Mouse (Mus musculus) left cerebral cortex, adult 2 months (tissue): ENCODE measurements around the gene Stip1. TPM values are rescaled to one million over a fixed set of nuclear protein-coding genes. Genes with fewer than 3 reads are reported as not detected.
A peak's percentile ranks its signal among the peaks of the same experiment; 100 is the strongest.
"Not testable (repeated sequence)": the region's sequence is repeated elsewhere in the genome, so short reads cannot be mapped to it uniquely, and the experiment has no call there.

ENCODE experiments used
- DNase-seq, 2 experiments: peaks; one replicate each; pipeline ENCODE4 v3.0.0; 2021 to 2022; ENCODE audit warnings: low spot score in 2 of 2, mixed read lengths in 1 of 2; ENCODE audit errors: extremely low spot score in 1 of 2
- H3K27ac ChIP-seq: fragments of 200-600 bp; 2 replicates; pipeline ENCODE4 v1.8.1; 2022
- H3K4me3 ChIP-seq: fragments of 200-600 bp; 2 replicates; pipeline ENCODE4 v1.8.1; 2022
- CTCF ChIP-seq: fragments of 200-600 bp; IDR thresholded peaks from 2 replicates; pipeline ENCODE4 v1.8.1; 2022; ENCODE audit warnings: antibody characterized with exemption, mild to moderate bottlenecking, moderate library complexity
- intact Hi-C: fragments of 180-260 bp; cut with DNase I; formaldehyde crosslinking; loops from one replicate; pipeline ENCODE4 v1.15.1; 2025
- total RNA-seq, 2 experiments: library from RNA; stranded (reverse); gene quantifications; 2 replicates each; pipeline ENCODE4 v1.2.3; 2021

Gene Stip1
- total RNA-seq, 2 experiments from 2014 or later: 198 to 205 TPM

DNA sequence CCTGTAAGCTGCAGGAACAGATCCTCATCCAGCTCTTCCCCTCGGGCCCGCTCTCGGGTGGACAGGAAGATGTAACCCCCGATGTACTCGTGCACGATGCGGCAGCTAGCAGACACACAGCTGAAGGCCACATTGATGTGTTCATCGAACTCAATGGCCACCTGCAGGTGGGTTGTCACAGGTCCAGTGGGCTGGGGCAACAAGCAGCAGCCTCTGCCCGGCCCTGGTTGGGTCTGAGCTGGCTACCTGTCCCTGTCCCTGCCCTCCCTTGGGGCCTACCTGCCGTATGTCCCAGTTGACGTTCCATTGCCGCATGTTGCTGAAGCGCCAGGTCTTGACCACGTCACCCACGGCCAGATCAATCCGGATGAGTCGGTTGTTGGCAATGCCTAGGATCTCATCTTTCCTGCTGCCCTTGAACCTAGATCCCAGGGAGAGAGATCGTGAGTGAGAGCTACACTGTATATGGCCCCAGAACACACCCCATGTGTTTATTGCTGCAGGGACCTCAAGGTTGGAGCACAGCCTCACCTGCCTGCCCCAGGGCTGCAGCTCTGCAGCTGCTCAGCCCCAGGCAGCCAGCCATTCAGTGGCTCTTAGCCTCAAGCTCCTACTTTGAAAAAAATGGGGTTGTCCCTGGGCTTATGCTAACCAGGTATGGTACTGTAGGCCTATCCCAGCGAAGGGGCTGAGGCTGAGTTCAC, 40.3 kb downstream of the Stip1 start:
- TF ChIP-seq CTCF: no peak
- intact Hi-C loops: no loop called here
- DNase-seq: no peak

DNA sequence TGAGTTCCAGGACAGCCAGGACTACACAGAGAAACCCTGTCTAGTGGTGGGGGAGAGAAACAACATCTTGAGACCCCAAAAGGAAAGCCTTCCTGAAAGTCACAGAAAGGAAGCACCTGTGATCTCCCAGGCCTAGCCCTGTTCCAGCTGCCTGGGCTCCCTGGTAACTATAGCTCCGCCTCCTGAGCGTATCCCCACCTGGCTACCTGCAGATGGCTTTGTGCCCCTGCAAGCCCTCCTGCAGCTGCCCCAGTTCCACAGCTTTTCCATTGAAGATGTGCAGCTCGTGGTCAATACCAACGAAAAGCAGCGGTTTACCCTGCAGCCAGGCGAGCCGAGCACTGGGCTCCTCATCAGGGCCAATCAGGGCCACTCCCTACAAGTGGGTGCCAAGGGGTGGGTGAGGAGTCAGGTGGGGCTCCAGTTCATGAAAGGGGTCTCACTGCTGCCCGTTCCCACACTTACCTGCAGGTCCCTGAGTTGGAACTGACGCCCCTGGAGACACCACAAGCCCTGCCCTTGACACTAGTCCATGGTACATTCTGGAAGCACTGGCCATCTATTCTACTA, 42.0 kb downstream of the Stip1 start:
- intact Hi-C loops: loop anchor here (2.0 kb wide), 1 partner anchor 21 kb away; the partner anchor contains the start of gene Fermt3
- no peak overlapping the region for H3K4me3 ChIP-seq
- no peak overlapping the region for H3K27ac ChIP-seq
- TF ChIP-seq CTCF: no peak
- no peak for DNase-seq

More for the DNA sequence above, 40.3 kb downstream of the Stip1 start:
- H3K27ac ChIP-seq: no peak overlapping the region
- H3K4me3 ChIP-seq: no peak overlapping the region

DNA sequence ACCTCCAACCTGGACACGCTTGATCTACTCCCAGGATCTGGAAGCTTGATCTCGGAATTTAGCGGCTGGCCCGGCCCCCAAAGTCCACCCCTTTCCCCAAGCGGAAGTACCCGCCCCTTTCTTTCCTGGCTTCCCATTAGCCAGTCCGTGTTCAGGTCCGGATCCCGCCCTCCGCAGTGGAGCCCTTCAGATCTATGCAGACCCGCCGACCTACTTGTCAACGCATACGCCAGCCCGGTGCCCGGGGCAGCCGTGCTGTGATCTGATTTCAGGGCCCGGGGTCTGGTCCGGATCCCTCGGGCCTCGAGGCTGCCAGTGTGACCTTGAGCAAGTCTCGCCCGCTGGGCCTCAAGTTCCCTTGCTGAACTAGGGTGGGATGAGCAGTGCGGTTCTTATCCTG, 43.8 kb downstream of the Stip1 start, which contains the start of the genes Nudt22 and Trpt1:
Gene Nudt22 (minus strand): TSS at position 112 of the 400 bp plus-strand sequence.
Gene Trpt1 (plus strand): TSS at position 126 of the 400 bp plus-strand sequence.
- peak; percentile 79 to 80 for DNase-seq
- intact Hi-C loops: loop anchor here (2.0 kb wide), 1 partner anchor 23 kb away; the partner anchor contains the start of gene Fermt3
- Histone ChIP-seq H3K27ac (peak within 1 kb of the TSS; percentile 89), H3K4me3 (peak within 1 kb of the TSS; percentile 89)
- TF ChIP-seq CTCF: no peak

DNA sequence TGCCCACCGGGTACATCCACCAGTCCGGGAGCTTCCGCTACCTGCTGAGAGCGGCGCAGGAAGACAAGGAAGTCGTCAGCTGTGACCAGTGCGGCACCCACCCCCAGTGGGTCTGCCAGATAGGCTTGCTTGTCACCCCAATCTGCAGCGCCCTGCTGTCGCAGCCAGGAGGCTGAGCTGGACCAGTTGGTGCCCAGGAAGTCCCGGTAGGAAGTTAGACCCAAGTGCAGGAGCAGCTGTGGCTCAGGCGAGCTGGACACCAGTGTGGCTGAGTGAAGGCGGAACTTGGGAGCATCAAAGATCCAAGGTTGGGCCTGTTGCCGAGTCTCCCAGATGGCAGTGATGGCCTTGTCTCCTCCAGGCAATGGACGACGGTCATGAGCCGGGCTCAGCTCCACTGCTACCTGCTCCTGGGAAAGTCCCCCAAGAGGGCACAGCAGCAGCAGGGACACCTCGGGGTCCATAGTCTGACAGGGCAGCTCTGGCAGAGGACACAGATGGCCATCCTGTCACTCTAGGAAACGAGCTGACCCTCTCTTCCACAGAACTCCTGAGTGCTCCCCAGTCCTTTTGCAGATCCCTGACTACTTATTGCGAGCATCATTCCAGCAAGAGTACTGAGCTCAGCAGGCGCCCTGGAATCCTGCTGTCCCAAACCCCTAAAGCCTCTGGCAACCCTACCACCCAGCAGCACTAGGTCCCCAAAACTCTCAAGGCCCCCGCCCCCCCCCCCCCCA, 44.3 kb downstream of the Stip1 start:
- Histone ChIP-seq H3K27ac (peak overlapping the region; percentile 63), H3K4me3 (peak overlapping the region; percentile 89)
- no peak for DNase-seq
- intact Hi-C loops: no loop called here
- no peak for TF ChIP-seq CTCF

DNA sequence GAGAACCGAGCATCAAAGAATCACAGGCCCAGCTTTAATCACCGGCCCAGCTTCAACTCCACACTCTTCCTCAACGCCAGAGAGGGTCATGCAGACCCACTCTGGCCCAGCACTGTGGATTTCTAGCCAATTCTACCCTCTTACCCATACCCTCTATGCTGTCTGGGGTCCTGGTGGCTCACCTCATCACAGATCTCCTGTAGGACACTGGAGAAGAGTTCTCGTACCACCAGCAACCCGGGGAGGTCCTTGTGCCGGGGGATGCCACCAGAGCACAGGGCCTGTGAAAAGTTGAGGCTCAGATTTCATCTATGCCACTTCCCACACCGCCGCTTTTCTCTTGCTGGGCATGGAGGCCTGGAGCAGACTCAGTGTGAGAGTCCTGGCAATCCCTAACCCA, 45.3 kb downstream of the Stip1 start:
- DNase-seq: no peak
- no peak overlapping the region for H3K27ac ChIP-seq
- TF ChIP-seq CTCF: no peak
- intact Hi-C loops: no loop called here
- H3K4me3 ChIP-seq: no peak overlapping the region

DNA sequence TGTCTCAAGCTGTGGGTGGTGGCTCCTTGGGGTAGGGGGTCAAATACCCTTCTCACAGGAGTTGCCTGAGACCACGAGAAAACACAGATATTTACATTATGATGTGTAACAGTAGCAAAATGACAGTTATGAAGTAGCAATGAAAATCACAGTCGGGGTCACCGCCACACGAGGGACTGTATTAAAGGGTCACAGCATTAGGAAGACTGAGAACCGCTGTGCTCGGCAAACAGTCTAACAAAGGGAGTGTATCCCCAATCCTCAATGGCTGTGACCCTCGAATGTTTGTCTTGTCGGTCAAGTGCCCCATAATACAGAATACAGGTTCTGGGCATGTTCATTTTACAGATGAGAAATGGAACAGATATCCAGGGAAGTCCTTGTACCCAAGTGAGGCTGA, 45.8 kb downstream of the Stip1 start:
- no peak overlapping the region for H3K27ac ChIP-seq
- no peak for DNase-seq
- intact Hi-C loops: no loop called here
- no peak for TF ChIP-seq CTCF
- no peak overlapping the region for H3K4me3 ChIP-seq

DNA sequence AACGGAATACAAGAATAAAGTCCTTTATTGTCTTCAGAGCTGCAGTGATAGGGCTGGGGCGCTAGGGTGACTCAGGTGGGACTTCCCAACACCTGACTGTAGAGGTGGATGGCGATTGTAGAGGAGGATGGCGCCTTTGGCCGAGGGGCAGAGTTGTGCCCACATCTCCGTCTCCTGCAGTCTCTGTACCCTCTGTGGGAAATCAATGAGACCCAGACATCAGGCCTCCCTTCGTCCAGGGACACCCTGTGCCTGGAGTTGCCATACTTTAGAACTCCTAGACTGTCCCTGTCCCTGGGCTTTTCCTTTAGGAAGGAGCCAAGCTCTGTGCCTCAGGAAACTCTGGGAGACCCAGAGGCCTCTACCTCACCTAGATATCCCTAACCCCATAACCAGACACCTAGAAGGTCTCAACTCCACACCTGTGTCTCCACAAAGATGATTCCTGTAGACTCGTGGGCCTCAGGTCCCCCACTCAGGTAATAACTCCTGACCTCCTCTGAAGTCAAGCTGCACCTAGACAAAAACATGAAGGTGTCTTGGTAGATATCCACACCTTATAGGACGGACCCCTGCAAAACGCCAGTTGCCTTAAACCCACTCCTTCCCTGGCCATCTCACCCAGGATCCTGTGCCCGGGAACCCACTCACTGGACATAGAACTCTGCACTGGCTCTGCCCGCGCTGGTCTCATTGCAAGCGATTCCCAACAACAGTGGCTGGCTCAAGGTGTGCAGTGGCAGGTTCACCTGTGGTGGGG, 46.6 kb downstream of the Stip1 start:
- H3K4me3 ChIP-seq: peak overlapping the region; percentile 73
- no peak for DNase-seq
- TF ChIP-seq CTCF: no peak
- intact Hi-C loops: no loop called here
- H3K27ac ChIP-seq: no peak overlapping the region; the same call in 1 of the 2 replicates

DNA sequence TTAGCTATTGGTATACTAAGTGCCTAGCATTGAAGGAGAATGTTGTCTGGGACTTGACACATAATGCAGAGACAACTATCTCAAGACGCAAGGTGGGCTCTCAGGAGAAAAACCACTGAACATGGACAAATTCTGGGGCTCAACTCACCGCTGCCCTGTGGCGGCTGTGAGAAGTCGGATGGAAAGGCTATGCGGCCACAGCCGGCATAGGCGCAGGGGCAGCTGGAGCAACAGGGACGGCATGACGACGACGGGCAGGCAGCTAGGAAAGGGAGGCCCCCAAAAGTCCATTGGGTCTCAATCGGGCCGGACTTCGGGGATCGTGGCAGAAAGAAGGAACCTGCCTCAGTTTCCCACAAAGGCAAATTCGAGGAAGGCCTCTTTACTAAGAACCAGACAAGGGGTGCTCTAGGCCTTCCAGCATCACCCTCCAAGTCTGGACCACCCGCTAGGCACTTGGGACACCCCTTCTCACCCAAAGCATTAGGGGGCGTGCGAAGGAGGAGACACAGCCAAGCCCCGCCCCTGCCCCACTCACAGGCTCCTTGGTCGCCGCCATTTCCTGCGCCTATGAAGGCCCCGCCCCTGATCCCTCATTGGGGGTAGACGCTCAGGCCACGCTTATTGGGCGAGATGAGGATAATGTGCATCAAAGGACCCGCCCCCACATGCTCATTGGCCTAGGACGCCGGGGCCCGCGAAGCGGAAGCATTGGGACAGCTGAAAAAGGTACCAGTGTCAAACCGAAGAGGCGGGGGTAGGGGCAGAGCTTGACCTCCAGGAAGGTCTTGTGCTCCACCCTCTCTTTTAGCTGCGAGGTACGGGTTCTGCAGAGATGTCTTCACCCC, 47.5 kb downstream of the Stip1 start, which contains the start of gene Dnajc4:
Gene Dnajc4 (minus strand): TSS at position 562 of the 848 bp plus-strand sequence.
- intact Hi-C loops: no loop called here
- DNase-seq: peak; percentile 91 to 95
- TF ChIP-seq CTCF: no peak; the same call in 1 of the 2 replicates
- peak within 1 kb of the TSS; percentile 86 for H3K27ac ChIP-seq
- peak within 1 kb of the TSS; percentile 73 for H3K4me3 ChIP-seq

DNA sequence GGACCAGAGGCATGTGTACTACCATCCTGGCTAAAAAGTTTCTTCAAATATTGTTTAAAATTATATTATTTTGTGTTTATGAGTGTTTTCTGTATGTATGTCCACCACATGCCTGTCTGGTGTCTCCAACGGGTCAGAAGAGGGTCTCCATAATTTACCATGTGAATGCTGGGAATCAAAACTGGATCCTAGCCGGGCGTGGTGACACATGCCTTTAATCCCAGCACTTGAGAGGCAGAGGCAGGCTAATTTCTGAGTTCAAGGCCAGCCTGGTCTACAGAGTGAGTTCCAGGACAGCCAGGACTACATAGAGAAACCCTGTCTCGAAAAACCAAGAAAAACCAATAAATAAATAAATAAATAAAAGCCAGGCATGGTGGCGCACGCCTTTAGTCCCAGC, 48.6 kb downstream of the Stip1 start:
- H3K4me3 ChIP-seq, intact Hi-C loops, DNase-seq, H3K27ac ChIP-seq: not testable (repeated sequence)

DNA sequence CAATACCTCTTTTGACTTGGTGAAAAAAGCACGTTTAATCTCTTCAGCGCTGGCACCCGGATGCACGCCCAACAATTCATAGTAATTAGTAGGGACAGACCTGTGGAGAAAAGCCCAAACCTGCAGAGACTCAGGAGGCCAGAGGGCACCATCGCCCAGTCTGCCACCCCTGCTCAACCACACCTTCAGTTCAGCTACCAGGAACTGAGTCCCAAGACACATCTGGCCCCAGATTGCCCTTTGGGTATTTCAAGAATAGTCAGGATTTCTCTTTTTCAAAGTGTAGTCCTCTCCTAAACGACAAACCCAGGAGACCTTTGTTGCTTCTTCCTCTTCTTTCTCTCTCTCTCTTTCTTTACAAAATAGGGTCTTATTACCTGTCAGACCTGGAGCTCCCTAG, 49.1 kb downstream of the Stip1 start:
- DNase-seq: no peak
- no peak for TF ChIP-seq CTCF
- intact Hi-C loops: no loop called here
- no peak overlapping the region for H3K27ac ChIP-seq
- H3K4me3 ChIP-seq: no peak overlapping the region

DNA sequence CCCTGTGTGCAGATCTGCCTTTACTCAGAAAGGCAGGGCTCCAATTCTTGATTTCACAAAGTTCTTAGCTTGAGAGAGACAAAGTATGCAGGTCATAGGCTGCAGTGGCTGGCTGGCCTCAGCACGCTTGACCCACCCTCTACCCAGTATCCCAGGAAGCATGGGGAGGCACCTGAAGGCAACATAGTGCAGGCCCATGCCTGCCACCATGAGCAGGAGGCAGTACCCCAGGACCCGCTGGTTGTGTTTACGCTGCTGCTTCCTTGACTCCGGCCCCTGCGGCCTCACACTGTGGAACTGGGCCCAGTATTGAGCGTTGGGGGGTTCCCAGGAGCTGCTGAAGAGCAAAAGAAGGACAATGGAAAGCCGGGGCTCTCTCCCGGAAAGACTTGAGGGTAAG, 50.5 kb downstream of the Stip1 start:
- intact Hi-C loops: no loop called here
- DNase-seq: no peak
- no peak for TF ChIP-seq CTCF
- Histone ChIP-seq H3K27ac (no peak overlapping the region), H3K4me3 (no peak overlapping the region)
